In genomic region chr4:147170547-147170946, GRCm38 (mm10) we compare ENCODE assay signal across 1 mouse cellular context. TPM values are rescaled to one million over a fixed set of nuclear protein-coding genes. Genes with fewer than 3 reads are reported as not detected.
"Had no signal": no experiment of that assay in that cellular context is flagged by ENCODE, and none has a peak within 500 bp of the region (broad histone marks: within the 10 kb centered on the region; RNA-seq: fewer than 3 reads in every experiment).

No protein-coding gene starts in this region.

RNA-seq across cellular contexts. Expression of gene Zfp991, which starts 38.7 kb away (rescaled TPM):
- polyA plus RNA-seq: small intestine, adult 2 months had no signal
